1 mouse cellular context compared by ENCODE assay signal in the genomic region with DNA sequence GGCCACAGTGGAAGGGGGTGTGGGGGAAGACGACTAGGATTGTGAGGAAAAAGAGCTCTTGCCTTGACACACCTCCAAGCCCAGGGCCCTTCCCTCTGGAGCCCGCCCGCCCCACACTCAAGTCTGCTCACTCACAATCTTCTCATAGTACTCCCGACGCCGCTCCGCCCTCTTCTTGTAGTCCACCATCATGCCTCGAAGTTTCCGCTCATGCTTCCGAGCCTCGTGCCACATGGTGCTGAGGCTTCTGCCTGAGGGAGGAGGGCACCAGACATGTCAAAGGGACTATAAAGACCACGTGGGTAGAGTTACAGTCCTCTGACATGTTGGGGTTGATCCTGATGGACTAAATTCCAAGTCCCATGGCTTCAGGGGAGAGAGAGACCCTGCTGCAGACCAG.
TF ChIP-seq lines count a peak whose summit lies in the region.

No protein-coding gene starts in this region.

TF ChIP-seq in CH12.LX, 34 proteins besides CTCF, POLR2A, EP300 and RAD21 (continued from another document):
- peak; percentile 63 for TF ChIP-seq BHLHE40 (IDR thresholded peaks at IDR 0.05; ENCODE audit: low read depth, low read length)
- no peak for TF ChIP-seq JUND (conservative IDR thresholded peaks at IDR 0.05; ENCODE audit: low read depth, low read length)
